Mouse (Mus musculus) heart, embryonic 12.5 days (tissue): ENCODE data around the gene Cnn2. TPM values are rescaled to one million over a fixed set of nuclear protein-coding genes. Genes with fewer than 3 reads are reported as not detected.
"Not testable (repeated sequence)": the region's sequence is repeated elsewhere in the genome, so short reads cannot be mapped to it uniquely, and the experiment has no call there.

Experiments
- ATAC-seq: fragments of 200-750 bp; cut with Nextera tagmentation; 2 replicates; pipeline ENCODE4 v1.8.0; 2017; ENCODE audit warnings: moderate TSS enrichment, moderate library complexity; ENCODE audit not compliant: insufficient number of reproducible peaks, low FRiP score
- H3K27ac ChIP-seq: fragments of 300-500 bp; sonication (generic); 2 replicates; pipeline ENCODE4 v1.5.1; 2016; ENCODE audit warnings: mild to moderate bottlenecking, moderate library complexity; ENCODE audit not compliant: poor library complexity, severe bottlenecking
- H3K27me3 ChIP-seq: fragments of 300-500 bp; sonication (generic); replicated peaks from 2 replicates; pipeline ENCODE4 v1.6.1; 2016; ENCODE audit warnings: mild to moderate bottlenecking, moderate library complexity
- H3K36me3 ChIP-seq: fragments of 300-500 bp; sonication (generic); 2 replicates; pipeline ENCODE4 v1.6.1; 2016; ENCODE audit warnings: mild to moderate bottlenecking, moderate library complexity
- H3K4me1 ChIP-seq: fragments of 300-500 bp; sonication (generic); replicated peaks from 2 replicates; pipeline ENCODE4 v1.6.1; 2016; ENCODE audit warnings: mild to moderate bottlenecking
- H3K4me2 ChIP-seq: fragments of 300-500 bp; sonication (generic); 2 replicates; pipeline ENCODE4 v1.6.1; 2016; ENCODE audit warnings: mild to moderate bottlenecking, moderate library complexity
- H3K4me3 ChIP-seq: fragments of 300-500 bp; sonication (generic); 2 replicates; pipeline ENCODE4 v1.5.1; 2016; ENCODE audit warnings: mild to moderate bottlenecking
- H3K9ac ChIP-seq: fragments of 300-500 bp; sonication (generic); 2 replicates; pipeline ENCODE4 v1.6.1; 2016; ENCODE audit warnings: mild to moderate bottlenecking, moderate library complexity
- H3K9me3 ChIP-seq: fragments of 300-500 bp; sonication (generic); replicated peaks from 2 replicates; pipeline ENCODE4 v1.6.1; 2016; ENCODE audit warnings: mild to moderate bottlenecking, moderate library complexity
- WGBS: fragments of 180-500 bp; shearing (Covaris S2); methylation state at CpG from one replicate; pipeline ENCODE4 v1.1.7; 2016; 5-methylcytosine and 5-hydroxymethylcytosine counted together
- polyA plus RNA-seq: library from polyadenylated mRNA; unstranded; fragments of >200 nt; fragmentation: Nextera tagmentation; extraction: Ambion mirVana; gene quantifications from 2 replicates; pipeline ENCODE4 v1.2.1, GENCODE M21; 2016

The Cnn2 gene
- polyA plus RNA-seq, 1 experiment from 2014 or later: 307 TPM

- Histone ChIP-seq H3K27ac (no peak overlapping the region), H3K27me3 (no peaks in the 10 kb centered on the region), H3K4me3 (no peak overlapping the region), H3K4me2 (no peak overlapping the region), H3K4me1 (peaks cover 6% of the 10 kb centered on the region), H3K36me3 (peaks cover 29% of the 10 kb centered on the region), H3K9me3 (no peaks in the 10 kb centered on the region), H3K9ac (no peak overlapping the region)
- ATAC-seq: no peak
- 67% methylated on average over 9 of the region's 9 CpGs for WGBS
Measured at GRCm38 (mm10) chr10:79955691-79956090, 32.7 kb upstream of the Cnn2 start.

- Histone ChIP-seq H3K4me1 (peaks cover 11% of the 10 kb centered on the region), H3K4me2 (no peak overlapping the region), H3K36me3 (peaks cover 24% of the 10 kb centered on the region), H3K27ac (no peak overlapping the region), H3K9ac (no peak overlapping the region), H3K27me3 (no peaks in the 10 kb centered on the region), H3K9me3 (no peaks in the 10 kb centered on the region), H3K4me3 (no peak overlapping the region)
- ATAC-seq: no peak
- 39% methylated on average over 4 of the region's 4 CpGs for WGBS
Measured at GRCm38 (mm10) chr10:79956643-79957154, 31.7 kb upstream of the Cnn2 start.

DNA sequence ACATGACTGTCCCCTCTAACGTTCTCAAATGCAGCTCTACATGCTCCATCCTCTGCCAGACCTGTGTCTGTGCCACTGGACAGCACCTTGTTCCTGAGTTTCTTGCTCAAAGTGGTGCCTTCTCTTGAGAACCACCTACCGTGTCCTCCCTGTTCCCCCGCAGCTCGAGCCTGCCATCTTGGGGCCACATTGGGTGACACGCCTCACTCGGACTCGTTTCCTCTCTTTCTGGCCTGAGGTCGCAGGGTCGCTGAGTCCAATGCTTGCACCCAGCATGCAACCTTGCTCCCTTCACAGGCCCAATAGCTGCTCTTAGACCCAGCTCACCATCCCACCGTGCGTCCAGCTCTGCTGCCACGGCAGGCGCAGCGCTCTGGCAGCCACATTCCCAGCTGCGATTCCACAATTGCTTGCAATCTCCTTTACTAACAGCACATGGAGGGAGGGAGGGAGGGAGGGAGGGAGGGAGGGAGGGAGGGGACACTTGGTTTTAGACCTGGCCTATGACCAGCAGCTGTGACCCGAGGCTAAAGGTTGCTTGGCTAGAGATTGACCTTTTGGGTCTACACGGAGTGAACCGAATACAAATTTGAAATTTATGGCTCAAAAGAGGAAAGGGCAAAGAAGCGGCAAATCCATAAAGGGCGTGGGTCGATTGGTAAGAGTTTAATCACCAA, 30.1 kb upstream of the Cnn2 start:
- peak overlapping the region; percentile 50 for H3K4me2 ChIP-seq
- H3K4me1 ChIP-seq: peaks cover 11% of the 10 kb centered on the region
- peak overlapping the region; percentile 20; the same call in 1 of the 2 replicates for H3K4me3 ChIP-seq
- ATAC-seq: 0 out of 2 replicates have a peak, but pooled peaks have one; percentile 10
- no peaks in the 10 kb centered on the region for H3K9me3 ChIP-seq
- H3K36me3 ChIP-seq: peaks cover 28% of the 10 kb centered on the region
- no peak overlapping the region for H3K27ac ChIP-seq
- 18% methylated on average over 21 of the region's 21 CpGs for WGBS
- H3K9ac ChIP-seq: peak overlapping the region; percentile 50; the same call in 1 of the 2 replicates
- H3K27me3 ChIP-seq: no peaks in the 10 kb centered on the region

DNA sequence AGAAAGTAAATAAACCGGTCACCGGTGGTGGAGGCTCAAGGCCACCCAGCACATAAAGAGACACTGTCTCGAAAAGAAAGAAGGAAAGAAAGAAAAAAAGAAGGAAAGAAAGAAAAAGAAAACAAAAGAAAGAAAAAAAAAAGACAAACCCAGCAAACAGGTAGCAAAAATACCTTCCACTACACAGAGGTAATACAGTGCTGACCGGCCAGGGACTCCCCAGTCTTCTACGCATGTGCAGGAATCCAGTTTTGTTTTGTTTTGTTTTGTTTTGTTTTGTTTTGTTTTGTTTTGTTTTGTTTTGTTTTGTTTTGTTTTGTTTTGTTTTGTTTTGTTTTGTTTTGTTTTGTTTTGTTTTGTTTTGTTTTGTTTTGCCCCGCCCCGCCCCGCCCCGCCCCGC, 29.0 kb upstream of the Cnn2 start:
- Histone ChIP-seq H3K4me2 (peak overlapping the region; percentile 86), H3K36me3 (peaks cover 31% of the 10 kb centered on the region), H3K4me1 (peaks cover 11% of the 10 kb centered on the region), H3K4me3 (peak overlapping the region; percentile 79)
- H3K9me3 ChIP-seq, H3K27ac ChIP-seq, H3K27me3 ChIP-seq, H3K9ac ChIP-seq: not testable (repeated sequence)
- 36% methylated on average over 10 of the region's 10 CpGs for WGBS
- ATAC-seq: 0 out of 2 replicates have a peak, but pooled peaks have one; percentile 56

GRCm38 (mm10) chr10:79959847-79960601, 28.4 kb upstream of the Cnn2 start, which contains the start of gene Wdr18:
TSS of gene Wdr18 (plus strand) at chr10:79960152.
- Histone ChIP-seq H3K4me3 (peak within 1 kb of the TSS; percentile 79), H3K36me3 (peaks cover 37% of the 10 kb centered on the region), H3K27ac (peak within 1 kb of the TSS; percentile 71), H3K9me3 (no peaks in the 10 kb centered on the region), H3K27me3 (no peaks in the 10 kb centered on the region), H3K4me2 (peak within 1 kb of the TSS; percentile 86), H3K4me1 (peaks cover 11% of the 10 kb centered on the region), H3K9ac (peak within 1 kb of the TSS; percentile 90)
- under 1% methylated on average over 61 of the region's 61 CpGs for WGBS
- ATAC-seq: peak; percentile 95

GRCm38 (mm10) chr10:79960671-79961294, 27.6 kb upstream of the Cnn2 start:
- 12% methylated on average over 10 of the region's 10 CpGs for WGBS
- H3K4me3 ChIP-seq: peak overlapping the region; percentile 79
- peaks cover 45% of the 10 kb centered on the region for H3K36me3 ChIP-seq
- no peak overlapping the region for H3K27ac ChIP-seq
- H3K4me2 ChIP-seq: peak overlapping the region; percentile 86
- H3K27me3 ChIP-seq: no peaks in the 10 kb centered on the region
- H3K9me3 ChIP-seq: no peaks in the 10 kb centered on the region
- no peak for ATAC-seq
- H3K9ac ChIP-seq: peak overlapping the region; percentile 90
- H3K4me1 ChIP-seq: peaks cover 11% of the 10 kb centered on the region

GRCm38 (mm10) chr10:79964727-79965126, 23.7 kb upstream of the Cnn2 start:
- no peak overlapping the region for H3K4me2 ChIP-seq
- no peak overlapping the region for H3K9ac ChIP-seq
- H3K27ac ChIP-seq: no peak overlapping the region
- no peaks in the 10 kb centered on the region for H3K9me3 ChIP-seq
- WGBS: 97% methylated on average over 7 of the region's 7 CpGs
- H3K4me1 ChIP-seq: peaks cover 7% of the 10 kb centered on the region
- H3K4me3 ChIP-seq: no peak overlapping the region
- no peak for ATAC-seq
- H3K36me3 ChIP-seq: peaks cover 74% of the 10 kb centered on the region
- H3K27me3 ChIP-seq: peaks cover 20% of the 10 kb centered on the region

DNA sequence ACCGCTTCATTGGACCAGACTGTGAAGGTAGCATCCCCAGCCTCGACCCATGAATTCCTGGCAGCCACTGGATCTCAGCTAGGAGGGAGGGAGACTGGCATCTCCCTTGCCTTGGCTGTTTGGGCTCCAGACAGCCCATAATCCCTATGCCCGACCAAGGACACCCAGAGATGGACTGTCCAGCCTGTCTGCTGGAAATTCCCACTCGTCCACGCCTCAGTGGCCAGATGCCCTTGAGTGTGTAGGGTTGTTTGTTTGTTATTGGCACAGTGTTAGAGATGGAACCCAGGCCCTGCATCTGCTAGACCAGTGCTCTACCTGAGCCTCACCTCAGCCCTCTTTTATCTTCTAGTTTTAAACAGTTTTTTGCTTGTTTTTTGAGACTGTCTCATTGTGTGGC, 23.1 kb upstream of the Cnn2 start:
- no peak overlapping the region for H3K4me3 ChIP-seq
- no peaks in the 10 kb centered on the region for H3K9me3 ChIP-seq
- H3K4me1 ChIP-seq: peaks cover 7% of the 10 kb centered on the region
- no peak for ATAC-seq
- no peak overlapping the region for H3K4me2 ChIP-seq
- no peak overlapping the region for H3K9ac ChIP-seq
- peaks cover 25% of the 10 kb centered on the region for H3K27me3 ChIP-seq
- H3K36me3 ChIP-seq: peaks cover 74% of the 10 kb centered on the region
- WGBS: 88% methylated on average over 5 of the region's 5 CpGs
- H3K27ac ChIP-seq: no peak overlapping the region

DNA sequence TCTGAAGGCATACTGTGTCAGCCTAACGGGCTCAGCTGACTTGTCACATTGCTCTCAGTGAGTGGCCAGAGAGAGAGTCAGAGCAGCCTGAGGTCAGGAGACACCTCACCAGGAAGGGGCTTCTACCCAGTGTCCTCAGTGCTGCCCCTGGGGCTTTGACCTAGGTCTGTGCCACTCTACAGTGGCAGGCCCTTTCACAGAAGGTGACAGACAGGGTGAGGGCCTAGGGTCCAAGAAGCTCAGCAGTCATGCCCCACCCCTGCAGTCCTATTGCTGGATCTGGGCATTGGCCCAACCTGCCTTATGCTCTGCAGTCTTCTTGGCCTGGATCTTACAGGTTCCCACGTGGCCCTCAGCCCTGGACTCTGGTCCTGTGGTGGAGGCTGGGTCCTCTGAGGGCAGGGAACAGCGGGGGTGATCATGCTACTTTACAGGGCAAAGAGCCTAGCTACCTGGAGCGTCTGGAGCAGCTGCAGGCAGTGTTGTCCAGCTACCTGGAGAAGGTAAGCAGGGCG, 21.4 kb upstream of the Cnn2 start:
- Histone ChIP-seq H3K9me3 (no peaks in the 10 kb centered on the region), H3K27me3 (peaks cover 40% of the 10 kb centered on the region), H3K27ac (no peak overlapping the region), H3K4me2 (no peak overlapping the region), H3K36me3 (peaks cover 68% of the 10 kb centered on the region), H3K9ac (0 out of 2 replicates have a peak overlapping the region, but pooled peaks have one; percentile 23), H3K4me1 (peaks cover 8% of the 10 kb centered on the region), H3K4me3 (no peak overlapping the region)
- 88% methylated on average over 5 of the region's 5 CpGs for WGBS
- no peak for ATAC-seq

GRCm38 (mm10) chr10:79968181-79968580, 20.2 kb upstream of the Cnn2 start:
- no peak overlapping the region for H3K4me3 ChIP-seq
- H3K27me3 ChIP-seq: peaks cover 53% of the 10 kb centered on the region
- no peak overlapping the region for H3K4me2 ChIP-seq
- H3K9ac ChIP-seq: no peak overlapping the region
- no peak for ATAC-seq
- peaks cover 14% of the 10 kb centered on the region for H3K4me1 ChIP-seq
- no peaks in the 10 kb centered on the region for H3K9me3 ChIP-seq
- H3K36me3 ChIP-seq: peaks cover 56% of the 10 kb centered on the region
- H3K27ac ChIP-seq: no peak overlapping the region
- WGBS: 76% methylated on average over 1 of the region's 1 CpGs
